Mouse (Mus musculus): ENCODE measurements around the gene Ccr10.

Ccr10 gene

GRCm38 (mm10) chr11:101188166-101188805 lies 13.0 kb upstream of the Ccr10 start:
- DNase-seq = no peak

GRCm38 (mm10) chr11:101187541-101187940 lies 12.3 kb upstream of the Ccr10 start:
- DNase-seq = no peak

DNA sequence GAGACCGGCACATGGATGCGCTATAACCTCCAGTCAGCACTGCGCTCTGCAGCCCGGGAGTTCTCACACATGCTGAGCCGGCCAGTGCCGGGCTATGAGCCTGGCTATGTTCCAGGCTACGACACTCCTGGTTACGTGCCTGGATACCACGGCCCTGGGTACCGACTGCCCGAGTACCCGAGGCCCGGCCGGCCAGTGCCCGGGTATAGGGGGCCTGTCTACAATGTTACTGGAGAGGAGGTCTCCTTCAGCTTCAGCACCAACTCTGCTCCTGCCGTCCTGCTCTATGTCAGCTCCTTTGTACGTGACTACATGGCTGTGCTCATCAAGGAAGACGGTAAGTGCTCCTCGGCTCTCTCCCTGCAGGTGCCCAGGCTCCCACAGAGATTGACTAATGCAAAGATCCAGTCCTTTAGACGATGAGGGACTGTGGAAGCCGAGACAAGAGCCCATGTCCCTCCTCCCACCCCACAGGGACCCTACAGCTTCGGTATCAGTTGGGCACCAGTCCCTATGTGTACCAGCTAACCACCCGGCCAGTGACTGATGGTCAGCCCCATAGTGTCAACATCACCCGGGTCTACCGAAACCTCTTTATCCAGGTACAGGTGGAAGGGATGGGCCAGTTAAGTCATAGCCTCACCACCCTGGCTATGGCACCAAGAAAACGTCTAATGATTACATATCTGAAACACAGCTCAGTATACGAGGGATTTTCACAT lies 11.4 kb upstream of the Ccr10 start:
- DNase-seq = no peak

DNA sequence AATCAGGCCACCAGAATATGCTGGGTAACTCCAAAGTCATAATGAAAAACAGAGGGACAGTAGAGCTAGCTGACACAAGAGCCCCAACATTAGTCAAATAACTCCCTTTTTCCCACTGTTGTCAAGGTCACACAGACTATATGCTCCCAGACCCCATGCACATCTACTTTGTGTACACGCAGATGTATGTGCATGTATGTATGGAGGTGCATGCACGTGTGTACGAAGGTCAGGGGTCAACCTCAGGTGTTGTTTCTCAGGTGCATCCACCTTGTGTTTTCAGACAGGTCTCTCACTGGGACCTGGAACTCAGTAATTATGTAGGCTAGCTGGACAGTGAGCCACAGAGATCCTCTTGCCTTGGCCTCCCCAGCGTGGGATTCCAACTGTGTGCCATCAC lies 10.2 kb upstream of the Ccr10 start:
- DNase-seq = no peak

GRCm38 (mm10) chr11:101184984-101185383 lies 9.7 kb upstream of the Ccr10 start:
- DNase-seq = no peak

- no peak for DNase-seq
Observed at GRCm38 (mm10) chr11:101182771-101183517, 7.7 kb upstream of the Ccr10 start.

- DNase-seq = no peak
Observed at GRCm38 (mm10) chr11:101181961-101182360, 6.7 kb upstream of the Ccr10 start.

DNA sequence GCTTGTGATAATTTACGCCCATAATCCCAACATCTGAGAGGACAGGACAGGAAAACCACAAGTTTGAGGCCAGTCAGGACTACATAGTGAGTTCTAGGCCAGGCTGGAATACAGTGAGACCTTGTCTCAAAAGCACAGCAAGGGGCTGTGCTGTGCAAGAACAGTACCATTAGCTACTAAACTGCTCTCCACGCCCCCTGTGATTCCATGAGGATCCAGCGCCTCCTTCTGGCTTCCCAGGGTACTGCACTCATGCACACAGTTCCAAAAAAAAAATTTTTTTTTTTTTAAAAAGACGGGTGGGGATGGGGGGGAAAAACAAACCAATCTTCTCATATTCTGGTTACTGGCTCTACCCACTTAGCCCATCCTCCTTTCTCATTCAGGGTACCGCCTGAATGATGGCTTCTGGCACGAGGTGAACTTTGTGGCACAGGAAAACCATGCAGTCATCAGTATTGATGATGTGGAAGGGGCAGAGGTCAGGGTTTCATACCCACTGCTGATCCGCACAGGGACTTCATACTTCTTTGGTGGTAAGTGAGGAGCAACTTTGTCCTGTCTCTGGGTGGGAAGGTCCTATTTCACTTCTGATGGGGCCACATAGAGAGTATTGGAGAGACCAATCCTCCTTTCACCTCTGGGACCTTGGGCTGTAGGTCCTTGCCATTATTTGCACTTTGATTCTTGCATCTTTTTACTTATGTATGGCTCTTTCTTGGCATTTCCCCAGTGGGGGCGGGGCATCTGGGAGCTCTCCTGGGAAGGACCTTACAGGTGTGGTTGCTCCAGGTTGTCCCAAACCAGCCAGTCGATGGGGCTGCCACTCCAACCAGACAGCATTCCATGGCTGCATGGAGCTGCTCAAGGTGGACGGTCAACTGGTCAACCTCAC lies 5.8 kb upstream of the Ccr10 start:
- peak; percentile 86 for DNase-seq

DNA sequence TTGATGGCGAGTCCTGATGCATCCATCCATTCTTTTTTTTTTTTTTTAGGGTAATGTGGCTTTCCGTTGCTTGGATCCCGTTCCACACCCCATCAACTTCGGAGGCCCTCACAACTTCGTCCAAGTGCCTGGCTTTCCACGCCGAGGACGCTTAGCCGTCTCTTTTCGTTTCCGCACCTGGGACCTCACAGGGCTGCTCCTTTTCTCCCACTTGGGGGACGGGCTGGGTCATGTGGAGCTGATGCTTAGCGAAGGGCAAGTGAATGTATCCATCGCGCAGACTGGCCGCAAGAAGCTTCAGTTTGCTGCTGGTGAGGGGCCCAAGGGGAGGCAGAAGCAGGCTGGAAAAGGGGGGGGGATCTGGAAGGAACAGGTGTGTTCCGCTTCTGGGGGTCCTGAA lies 5.0 kb upstream of the Ccr10 start:
- DNase-seq = no peak

DNA sequence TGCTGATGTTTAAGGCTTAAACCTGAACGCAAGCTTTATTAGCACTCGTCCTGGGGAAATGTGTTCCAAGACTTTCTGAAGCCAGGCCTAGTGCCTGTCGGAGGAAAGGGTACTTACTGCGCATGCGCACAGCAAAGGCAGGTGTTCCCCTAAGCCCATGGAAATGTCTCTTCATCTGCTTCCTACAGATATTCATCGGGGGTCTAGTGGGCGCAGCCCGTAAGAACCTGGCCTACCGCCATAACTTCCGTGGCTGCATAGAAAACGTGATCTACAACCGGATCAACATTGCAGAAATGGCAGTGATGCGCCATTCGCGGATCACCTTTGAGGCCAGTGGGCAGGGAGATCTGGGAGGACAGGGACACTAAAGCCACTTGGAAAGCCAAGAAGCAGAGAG lies 4.1 kb upstream of the Ccr10 start:
- no peak for DNase-seq

DNA sequence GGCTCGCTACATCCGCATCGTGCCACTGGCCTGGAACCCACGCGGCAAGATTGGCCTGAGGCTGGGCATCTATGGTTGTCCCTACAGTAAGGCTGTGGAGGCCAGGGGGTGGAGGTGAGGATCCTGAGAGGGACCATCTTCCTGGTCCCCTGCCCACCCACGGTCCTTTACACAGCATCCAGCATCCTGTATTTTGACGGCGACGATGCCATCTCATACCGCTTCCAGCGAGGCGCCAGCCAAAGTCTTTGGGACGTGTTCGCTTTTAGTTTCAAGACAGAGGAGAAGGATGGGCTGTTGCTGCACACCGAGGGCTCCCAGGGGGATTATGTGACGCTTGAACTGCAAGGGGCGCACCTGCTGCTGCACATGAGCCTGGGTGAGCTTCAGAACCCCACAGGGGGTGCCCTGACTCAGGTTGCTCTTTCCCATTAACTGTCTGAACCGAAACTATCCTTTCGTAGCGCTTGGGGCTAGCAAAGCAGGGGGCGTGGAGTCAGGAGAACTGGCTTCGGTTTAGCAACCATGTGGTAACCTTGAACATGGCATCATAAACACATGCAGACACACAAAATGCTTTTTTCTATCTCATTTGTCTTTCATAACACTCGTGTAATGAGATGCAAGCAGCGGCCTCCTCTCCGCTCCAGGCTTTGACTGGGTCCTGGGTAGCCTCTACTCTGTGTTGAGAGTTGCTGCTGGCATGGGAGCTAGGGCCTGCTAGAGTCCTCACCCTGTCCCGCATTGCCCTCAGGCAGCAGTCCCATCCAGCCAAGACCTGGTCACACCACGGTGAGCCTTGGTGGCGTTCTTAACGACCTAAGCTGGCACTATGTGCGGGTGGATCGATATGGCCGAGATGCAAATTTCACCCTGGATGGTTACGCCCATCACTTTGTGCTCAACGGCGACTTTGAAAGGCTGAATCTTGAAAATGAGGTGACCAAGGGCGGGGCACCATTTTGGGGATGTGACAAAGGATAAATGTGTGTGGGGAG lies 3.1 kb upstream of the Ccr10 start:
- no peak for DNase-seq

GRCm38 (mm10) chr11:101176933-101177773 lies 1.9 kb upstream of the Ccr10 start:
- peak; percentile 74 for DNase-seq

GRCm38 (mm10) chr11:101176117-101176691 lies 961 bp upstream of the Ccr10 start:
- peak; percentile 49 for DNase-seq

GRCm38 (mm10) chr11:101175636-101176116 lies 433 bp upstream of the Ccr10 start:
- DNase-seq = no peak

GRCm38 (mm10) chr11:101174389-101174745 lies 876 bp downstream of the Ccr10 start:
- no peak for DNase-seq

- peak; percentile 78 for DNase-seq
Observed at GRCm38 (mm10) chr11:101173631-101174388, 1.4 kb downstream of the Ccr10 start.

DNA sequence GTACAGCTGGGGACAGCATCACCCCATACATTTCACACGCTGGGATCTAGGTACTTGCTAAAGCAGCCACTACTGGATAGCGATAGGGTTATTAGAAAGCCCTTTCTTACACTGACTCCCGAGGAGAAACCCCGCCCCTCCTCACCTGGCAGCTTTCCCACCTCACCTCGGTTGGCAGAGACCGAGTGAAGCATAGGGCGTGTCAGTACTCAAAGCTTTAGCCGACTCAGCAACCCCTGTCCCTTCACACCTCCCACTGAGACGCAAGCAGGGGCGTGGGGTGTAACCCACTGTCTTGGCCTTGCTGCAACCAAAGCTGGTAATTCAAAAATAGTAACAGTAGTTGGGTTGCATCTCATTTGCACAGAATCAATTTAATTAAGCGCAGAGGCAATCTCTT lies 2.1 kb downstream of the Ccr10 start:
- peak; percentile 74 for DNase-seq

- DNase-seq = no peak
Observed at GRCm38 (mm10) chr11:101172434-101172815, 2.8 kb downstream of the Ccr10 start.

- peak; percentile 73 for DNase-seq
Observed at GRCm38 (mm10) chr11:101171721-101172433, 3.4 kb downstream of the Ccr10 start.
